Mouse (Mus musculus) lung, adult 2 months (tissue): ENCODE data around the gene P2ry12.

Source experiments
- CTCF ChIP-seq: fragments of 200-500 bp; IDR thresholded peaks from 2 replicates; pipeline ENCODE4 v1.5.1; 2011; ENCODE audit warnings: mild to moderate bottlenecking, low read length, control low read depth; ENCODE audit not compliant: insufficient read depth
- POLR2A ChIP-seq: fragments of 200-500 bp; IDR thresholded peaks from 2 replicates; pipeline ENCODE4 v1.6.1; 2011; ENCODE audit warnings: low read depth, mild to moderate bottlenecking, control low read depth, low read length, borderline replicate concordance; ENCODE audit errors: extremely low read depth

GRCm38 (mm10) chr3:59175234-59175633 lies 87.4 kb downstream of the P2ry12 start:
- peak; percentile 41; the same call in 1 of the 2 replicates for TF ChIP-seq CTCF
- no peak for TF ChIP-seq POLR2A
